Mouse (Mus musculus): ENCODE measurements at regions not wholly inside any gene's neighbourhood (a gene's known extent, or its start where the extent isn't known, plus 50 kb on each side); places are given as distances from the start of the nearest gene placed in this dataset.

- no peak for TF ChIP-seq CTCF (conservative IDR thresholded peaks at IDR 0.05 in 1 of 2, IDR thresholded peaks at IDR 0.05 in 1 of 2; ENCODE audit: low read depth in 2 of 2, low read length in 2 of 2)
- no peak for TF ChIP-seq EP300 (IDR thresholded peaks at IDR 0.05; ENCODE audit: low read length)
- TF ChIP-seq JUND (conservative IDR thresholded peaks at IDR 0.05; ENCODE audit: low read depth, low read length), result no peak
- no peak for TF ChIP-seq ZMIZ1 (IDR thresholded peaks at IDR 0.05; ENCODE audit: low read depth, low read length)
- no peak for TF ChIP-seq RCOR1 (conservative IDR thresholded peaks at IDR 0.05; ENCODE audit: low read depth, low read length)
- no peak for TF ChIP-seq POLR2A (IDR thresholded peaks at IDR 0.05; ENCODE audit: low read depth, low read length)
Measured at GRCm38 (mm10) chr2:160223366-160223765, 110.6 kb downstream of the Gm826 start.
